Mouse (Mus musculus): ENCODE measurements at regions not wholly inside any gene's neighbourhood (a gene's known extent, or its start where the extent isn't known, plus 50 kb on each side); places are given as distances from the start of the nearest gene placed in this dataset.

- no peak for DNase-seq
- intact Hi-C loops (cut with DNase I), result no loop called here
Observed at GRCm38 (mm10) chrX:11560550-11561276, 233.1 kb downstream of the H2al1j start.

- DNase-seq, result no peak
- intact Hi-C loops (cut with DNase I), result no loop called here
Observed at GRCm38 (mm10) chrX:11565888-11566287, 238.3 kb downstream of the H2al1j start.

GRCm38 (mm10) chrX:11567827-11568226, 240.2 kb downstream of the H2al1j start:
- DNase-seq, result no peak
- intact Hi-C loops (cut with DNase I), result no loop called here

- intact Hi-C loops (cut with DNase I), result no loop called here
- DNase-seq, result no peak
Observed at GRCm38 (mm10) chrX:11568262-11568661, 240.6 kb downstream of the H2al1j start.

GRCm38 (mm10) chrX:11574354-11574753, 246.7 kb downstream of the H2al1j start:
- no peak for DNase-seq
- intact Hi-C loops (cut with DNase I), result no loop called here

GRCm38 (mm10) chrX:11575571-11575970, 247.9 kb downstream of the H2al1j start:
- DNase-seq, result no peak
- intact Hi-C loops (cut with DNase I), result no loop called here

GRCm38 (mm10) chrX:11576287-11576686, 248.7 kb downstream of the H2al1j start:
- intact Hi-C loops (cut with DNase I), result no loop called here
- no peak for DNase-seq

- intact Hi-C loops (cut with DNase I), result no loop called here
- no peak for DNase-seq
Observed at GRCm38 (mm10) chrX:11577294-11577693, 249.7 kb downstream of the H2al1j start.

GRCm38 (mm10) chrX:11585353-11585752, 257.7 kb downstream of the H2al1j start:
- intact Hi-C loops (cut with DNase I), result no loop called here
- no peak for DNase-seq

GRCm38 (mm10) chrX:11591391-11592187, 264.0 kb downstream of the H2al1j start:
- intact Hi-C loops (cut with DNase I), result no loop called here
- no peak for DNase-seq

- intact Hi-C loops (cut with DNase I), result no loop called here
- DNase-seq, result no peak
Observed at GRCm38 (mm10) chrX:11594542-11594941, 266.9 kb downstream of the H2al1j start.

- DNase-seq, result no peak
- intact Hi-C loops (cut with DNase I), result no loop called here
Observed at GRCm38 (mm10) chrX:11597548-11597947, 269.9 kb downstream of the H2al1j start.

- peak in 1 of 2 experiments; percentile 33 for DNase-seq
- intact Hi-C loops (cut with DNase I), result no loop called here
Observed at GRCm38 (mm10) chrX:11614237-11614636, 286.6 kb downstream of the H2al1j start.

GRCm38 (mm10) chrX:11621045-11621763, 293.6 kb downstream of the H2al1j start:
- DNase-seq, result peak; percentile 43 to 49
- intact Hi-C loops (cut with DNase I), result no loop called here

GRCm38 (mm10) chrX:11626274-11626878, 298.8 kb downstream of the H2al1j start:
- DNase-seq, result no peak
- intact Hi-C loops (cut with DNase I), result no loop called here

- intact Hi-C loops (cut with DNase I), result no loop called here
Observed at GRCm38 (mm10) chrX:11629362-11629761, 301.7 kb downstream of the H2al1j start.

GRCm38 (mm10) chrX:11629906-11630305, 302.3 kb downstream of the H2al1j start:
- peak; percentile 41 to 44 for DNase-seq

More at GRCm38 (mm10) chrX:11629362-11629761, 301.7 kb downstream of the H2al1j start:
- DNase-seq, result no peak

GRCm38 (mm10) chrX:11631186-11631913, 303.7 kb downstream of the H2al1j start:
- no peak for DNase-seq
- intact Hi-C loops (cut with DNase I), result loop anchor here (2.0 to 10.0 kb wide), 3 partner anchors 373 to 621 kb away; no protein-coding TSS in a partner anchor

More at GRCm38 (mm10) chrX:11629906-11630305, 302.3 kb downstream of the H2al1j start:
- intact Hi-C loops (cut with DNase I), result loop anchor here (2.0 to 10.0 kb wide), 3 partner anchors 375 to 623 kb away; no protein-coding TSS in a partner anchor

GRCm38 (mm10) chrX:11632011-11632410, 304.4 kb downstream of the H2al1j start:
- intact Hi-C loops (cut with DNase I), result loop anchor here (5.0 to 10.0 kb wide), 2 partner anchors 373 to 525 kb away; no protein-coding TSS in a partner anchor
- DNase-seq, result no peak

- intact Hi-C loops (cut with DNase I), result loop anchor here (5.0 to 10.0 kb wide), 2 partner anchors 371 to 523 kb away; no protein-coding TSS in a partner anchor
- peak; percentile 13 to 38 for DNase-seq
Observed at GRCm38 (mm10) chrX:11633823-11634222, 306.2 kb downstream of the H2al1j start.

Data from heart, postnatal 36 days (tissue).